Mouse (Mus musculus): Measurements from ENCODE around the gene Rprd1b.

Rprd1b gene

GRCm38 (mm10) chr2:158178696-158179369, 150.5 kb downstream of the Rprd1b start:
- no peak for DNase-seq

GRCm38 (mm10) chr2:158179370-158180111, 151.2 kb downstream of the Rprd1b start:
- no peak for DNase-seq

GRCm38 (mm10) chr2:158180797-158181196, 152.5 kb downstream of the Rprd1b start:
- no peak for DNase-seq
